Mouse (Mus musculus) stomach, embryonic 14.5 days (tissue): ENCODE data around the gene Ptpru. TPM values are rescaled to one million over a fixed set of nuclear protein-coding genes. Genes with fewer than 3 reads are reported as not detected.

ENCODE experiments used
- ATAC-seq: fragments of 200-750 bp; cut with Nextera tagmentation; 2 replicates; pipeline ENCODE4 v1.8.0; 2017; ENCODE audit warnings: low read depth, moderate TSS enrichment; ENCODE audit not compliant: insufficient number of reproducible peaks, insufficient read depth, low FRiP score
- H3K27ac ChIP-seq: fragments of 300-500 bp; sonication (generic); 2 replicates; pipeline ENCODE4 v1.5.1; 2014; ENCODE audit warnings: mild to moderate bottlenecking, low read length, moderate library complexity, mixed read lengths
- H3K27me3 ChIP-seq: fragments of 300-500 bp; sonication (generic); 2 replicates; pipeline ENCODE4 v1.6.1; 2014; ENCODE audit warnings: low read length, control low read depth, mixed read lengths; ENCODE audit not compliant: control insufficient read depth, insufficient read depth
- H3K36me3 ChIP-seq: fragments of 300-500 bp; sonication (generic); 2 replicates; pipeline ENCODE4 v1.6.1; 2014; ENCODE audit warnings: mild to moderate bottlenecking, control low read depth, low read length, moderate library complexity, mixed read lengths; ENCODE audit not compliant: control insufficient read depth, insufficient read depth
- H3K4me1 ChIP-seq: fragments of 300-500 bp; sonication (generic); 2 replicates; pipeline ENCODE4 v1.6.1; 2014; ENCODE audit warnings: low read length, control low read depth, mixed read lengths; ENCODE audit not compliant: control insufficient read depth, insufficient read depth
- H3K4me2 ChIP-seq: fragments of 300-500 bp; sonication (generic); replicated peaks from 2 replicates; pipeline ENCODE4 v1.6.1; 2014; ENCODE audit warnings: low read depth, low read length, control low read depth
- H3K4me3 ChIP-seq: fragments of 300-500 bp; sonication (generic); 2 replicates; pipeline ENCODE4 v1.5.1; 2014; ENCODE audit warnings: low read depth, low read length, control low read depth
- H3K9ac ChIP-seq: fragments of 300-500 bp; sonication (generic); replicated peaks from 2 replicates; pipeline ENCODE4 v1.6.1; 2014; ENCODE audit warnings: low read depth, mild to moderate bottlenecking, control low read depth, low read length, moderate library complexity, mixed read lengths
- H3K9me3 ChIP-seq: fragments of 300-500 bp; sonication (generic); 2 replicates; pipeline ENCODE4 v1.6.1; 2016; ENCODE audit warnings: low read depth, low read length, control low read depth; ENCODE audit not compliant: control insufficient read depth
- WGBS: fragments of 180-500 bp; shearing (Covaris S2); extraction: QIAGEN DNeasy Blood & Tissue Kit; methylation state at CpG from one replicate; pipeline ENCODE4 v1.1.7; 2014; 5-methylcytosine and 5-hydroxymethylcytosine counted together
- polyA plus RNA-seq: library from polyadenylated mRNA; unstranded; fragments of >200 nt; fragmentation: Nextera tagmentation; extraction: Ambion mirVana; gene quantifications from 2 replicates; pipeline ENCODE4 v1.2.1, GENCODE M21; 2014

Ptpru gene
- polyA plus RNA-seq, 1 experiment from 2014 or later, result 18.0 TPM

DNA sequence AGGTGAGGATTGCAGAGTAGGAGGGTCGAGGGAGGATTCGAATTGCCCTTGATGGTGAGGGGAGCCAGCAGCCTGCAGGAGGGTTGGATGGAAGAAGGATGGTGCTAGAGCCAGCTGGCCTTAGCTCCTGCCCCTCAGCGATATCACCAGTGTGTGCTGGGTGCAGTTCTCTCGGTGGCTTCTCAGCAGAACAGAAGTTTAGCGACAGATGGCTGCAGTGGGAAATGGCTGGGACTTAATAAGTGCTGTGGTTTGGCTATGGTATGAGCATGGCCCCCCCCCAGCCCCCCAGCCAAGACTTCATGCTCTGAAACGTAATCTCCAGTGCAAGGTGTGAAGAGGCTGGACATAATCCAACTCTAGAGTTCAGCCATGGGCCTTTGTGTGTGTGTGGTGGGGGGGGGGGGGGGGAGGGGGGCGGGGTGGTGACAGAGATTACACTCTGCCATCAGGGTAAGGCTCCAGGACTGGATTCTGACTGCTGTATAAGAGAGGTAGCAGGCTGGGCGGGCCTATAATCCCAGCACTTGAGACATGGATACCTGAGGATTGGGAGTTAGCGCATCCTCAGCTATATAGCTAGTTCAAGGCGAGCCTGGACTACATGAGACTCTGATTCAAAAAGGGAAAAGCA, 85.8 kb downstream of the Ptpru start:
- Histone ChIP-seq H3K27ac (no peak overlapping the region), H3K4me2 (no peak overlapping the region), H3K9me3 (no peaks in the 10 kb centered on the region), H3K4me1 (no peaks in the 10 kb centered on the region), H3K4me3 (no peak overlapping the region), H3K9ac (no peak overlapping the region; the same call in 1 of the 2 replicates), H3K36me3 (no peaks in the 10 kb centered on the region), H3K27me3 (no peaks in the 10 kb centered on the region)
- WGBS, result 57% methylated on average over 10 of the region's 10 CpGs
- ATAC-seq, result no peak

DNA sequence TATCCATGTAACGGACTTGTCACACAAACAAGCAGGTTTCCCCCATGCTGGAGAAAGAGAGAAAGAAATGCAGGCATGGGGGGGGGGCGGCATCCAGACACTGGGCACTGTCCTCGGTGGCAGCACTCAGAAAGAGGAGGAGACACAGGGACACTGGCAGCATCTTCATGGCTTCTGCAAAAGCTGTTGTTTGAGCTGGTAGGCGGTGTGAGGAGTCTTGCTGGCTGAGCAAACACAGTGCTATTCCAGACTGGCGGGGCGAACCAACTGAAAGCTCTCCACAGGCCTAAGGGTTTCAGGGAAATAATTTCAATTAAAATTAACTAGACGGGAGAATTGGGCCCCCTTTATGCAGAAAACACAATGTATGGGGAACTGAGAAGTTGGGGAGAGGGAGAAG, 86.5 kb downstream of the Ptpru start:
- Histone ChIP-seq H3K27ac (no peak overlapping the region), H3K4me3 (no peak overlapping the region), H3K27me3 (no peaks in the 10 kb centered on the region), H3K4me2 (no peak overlapping the region), H3K36me3 (no peaks in the 10 kb centered on the region), H3K9ac (no peak overlapping the region), H3K9me3 (no peaks in the 10 kb centered on the region), H3K4me1 (no peaks in the 10 kb centered on the region)
- ATAC-seq, result no peak
- 65% methylated on average over 7 of the region's 7 CpGs for WGBS

DNA sequence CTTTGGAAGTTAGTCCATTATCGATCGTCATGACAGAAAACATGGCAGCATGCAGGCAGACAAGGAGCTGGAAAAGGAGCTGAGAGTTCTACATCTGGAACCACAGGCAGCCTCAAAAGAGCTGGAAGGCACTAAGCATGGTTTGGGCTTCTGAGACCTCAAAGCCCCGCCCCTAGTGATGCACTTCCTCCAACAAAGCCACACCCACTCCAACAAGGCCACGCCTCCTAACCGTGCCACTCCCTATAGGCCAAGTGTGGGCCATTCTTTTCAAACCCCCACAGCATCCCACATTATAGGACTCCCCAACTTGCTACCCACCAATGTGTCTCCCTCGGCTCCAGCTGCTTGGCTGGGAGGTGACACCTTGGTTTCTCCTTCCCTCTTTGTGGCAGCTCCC, 88.3 kb downstream of the Ptpru start:
- no peak for ATAC-seq
- H3K27ac ChIP-seq, result no peak overlapping the region
- peaks cover 3% of the 10 kb centered on the region; the same call in 1 of the 2 replicates for H3K4me1 ChIP-seq
- no peak overlapping the region for H3K4me3 ChIP-seq
- 84% methylated on average over 6 of the region's 6 CpGs for WGBS
- H3K9me3 ChIP-seq, result no peaks in the 10 kb centered on the region
- H3K27me3 ChIP-seq, result no peaks in the 10 kb centered on the region
- H3K36me3 ChIP-seq, result no peaks in the 10 kb centered on the region
- no peak overlapping the region for H3K9ac ChIP-seq
- no peak overlapping the region for H3K4me2 ChIP-seq

DNA sequence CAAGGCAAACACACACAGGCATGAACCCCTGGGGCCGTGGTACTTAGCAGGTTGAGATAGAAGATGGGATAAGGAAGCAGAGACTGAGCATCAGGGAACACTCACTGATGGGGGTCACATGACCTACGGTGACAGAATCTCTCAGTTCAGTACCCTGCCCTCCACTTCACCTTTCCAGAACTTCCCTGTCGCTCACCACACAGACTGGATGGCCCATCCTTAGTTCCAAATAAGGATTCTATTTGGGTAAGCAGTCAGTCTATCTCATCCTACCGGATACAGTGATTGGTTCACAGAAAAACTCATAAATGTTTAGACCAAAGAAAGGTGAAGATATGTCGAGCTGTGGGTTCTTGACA, 93.4 kb downstream of the Ptpru start:
- 53% methylated on average over 5 of the region's 5 CpGs for WGBS
- no peaks in the 10 kb centered on the region for H3K9me3 ChIP-seq
- no peak overlapping the region for H3K9ac ChIP-seq
- peaks cover 18% of the 10 kb centered on the region for H3K4me1 ChIP-seq
- 0 out of 2 replicates have a peak overlapping the region, but pooled peaks have one; percentile 30 for H3K27ac ChIP-seq
- H3K4me3 ChIP-seq, result no peak overlapping the region
- no peaks in the 10 kb centered on the region for H3K27me3 ChIP-seq
- ATAC-seq, result no peak
- H3K4me2 ChIP-seq, result no peak overlapping the region
- H3K36me3 ChIP-seq, result no peaks in the 10 kb centered on the region

DNA sequence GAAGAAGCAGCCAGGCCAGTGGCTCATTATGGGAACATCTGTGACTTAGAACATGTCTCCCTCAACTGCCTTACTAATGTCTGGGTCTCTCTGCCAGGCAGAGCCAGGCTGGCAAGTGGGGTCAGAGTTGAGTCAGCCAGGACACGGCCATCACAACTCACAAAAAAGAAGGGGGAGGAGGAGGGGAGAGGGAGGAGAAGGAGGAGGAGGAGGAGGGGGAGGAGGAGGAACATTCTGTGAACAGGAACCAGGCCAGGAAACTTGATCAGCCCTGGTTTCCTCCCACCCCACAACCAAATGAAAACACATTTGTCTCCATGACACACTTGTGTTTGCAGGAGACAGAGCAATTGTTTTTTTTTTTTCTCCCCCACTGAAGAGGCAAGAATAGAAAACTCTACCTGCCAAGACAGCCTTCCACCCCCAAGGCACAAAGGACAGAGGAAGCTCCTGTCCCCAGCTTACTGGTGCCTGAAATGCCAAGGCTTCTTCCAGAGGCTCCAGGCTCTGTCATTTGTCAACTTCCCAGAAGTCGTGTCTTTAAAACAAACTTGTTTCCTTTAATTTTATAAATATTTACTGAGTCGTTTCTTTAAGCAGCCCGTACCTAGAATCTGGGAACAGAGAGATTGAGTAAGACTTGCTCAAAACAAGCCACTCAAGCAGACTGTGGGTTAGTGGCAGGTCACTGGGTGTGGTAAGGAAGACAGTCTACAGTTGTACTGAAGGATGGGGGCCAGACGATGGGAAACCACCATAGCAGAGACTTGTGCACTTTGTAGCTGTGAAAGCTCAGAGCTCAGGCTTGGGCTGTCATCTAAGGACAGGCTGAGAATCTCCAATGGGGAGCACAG, 94.0 kb downstream of the Ptpru start:
- ATAC-seq, result 0 out of 2 replicates have a peak, but pooled peaks have one; percentile 53
- peaks cover 18% of the 10 kb centered on the region for H3K4me1 ChIP-seq
- H3K9ac ChIP-seq, result no peak overlapping the region
- H3K27me3 ChIP-seq, result no peaks in the 10 kb centered on the region
- no peaks in the 10 kb centered on the region for H3K36me3 ChIP-seq
- WGBS, result 4% methylated on average over 5 of the region's 5 CpGs
- no peak overlapping the region for H3K4me2 ChIP-seq
- 0 out of 2 replicates have a peak overlapping the region, but pooled peaks have one; percentile 30 for H3K27ac ChIP-seq
- H3K4me3 ChIP-seq, result no peak overlapping the region
- no peaks in the 10 kb centered on the region for H3K9me3 ChIP-seq

DNA sequence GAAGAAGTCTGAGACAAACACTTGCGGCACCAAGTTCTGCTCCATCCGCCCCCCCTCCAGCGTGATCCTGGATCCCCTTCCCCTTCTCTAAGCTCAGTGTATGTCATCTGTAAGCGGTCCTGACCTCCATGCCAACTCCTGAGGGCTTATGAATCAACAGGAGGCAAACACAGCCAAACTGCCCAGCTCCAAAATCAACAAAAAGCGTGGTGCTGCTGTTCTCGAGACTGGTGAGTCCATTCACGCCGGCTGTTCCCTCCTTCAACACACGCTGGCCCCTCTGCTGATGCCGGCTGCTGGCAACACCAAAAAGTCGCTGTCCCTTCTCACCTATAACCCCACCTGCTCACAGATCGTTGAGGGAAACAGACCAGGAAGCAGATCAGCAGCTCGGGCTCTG, 95.1 kb downstream of the Ptpru start:
- Histone ChIP-seq H3K9me3 (no peaks in the 10 kb centered on the region), H3K4me2 (no peak overlapping the region), H3K27me3 (no peaks in the 10 kb centered on the region), H3K36me3 (no peaks in the 10 kb centered on the region), H3K27ac (no peak overlapping the region), H3K4me1 (peaks cover 18% of the 10 kb centered on the region), H3K9ac (no peak overlapping the region), H3K4me3 (no peak overlapping the region)
- WGBS, result 42% methylated on average over 13 of the region's 13 CpGs
- ATAC-seq, result no peak

DNA sequence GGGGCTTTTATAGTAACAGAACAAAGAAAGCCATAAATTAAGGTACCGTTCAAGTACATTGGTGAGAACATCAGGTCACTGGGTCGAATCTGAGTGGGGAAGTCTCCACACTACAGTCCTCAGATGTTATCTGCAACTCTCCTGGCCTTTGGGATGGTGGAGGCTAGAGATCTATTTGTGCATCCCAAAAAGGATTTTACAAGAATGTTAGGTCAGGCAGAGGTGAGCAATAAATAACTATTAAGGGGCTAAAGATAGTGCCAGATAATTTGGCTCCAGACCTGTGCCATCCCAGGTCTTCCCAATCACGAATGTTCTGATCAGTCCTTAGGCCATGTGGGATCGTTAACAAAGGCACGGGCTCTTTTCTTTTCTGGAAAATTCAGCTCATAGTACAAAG, 97.5 kb downstream of the Ptpru start:
- no peak overlapping the region for H3K4me3 ChIP-seq
- WGBS, result 71% methylated on average over 5 of the region's 5 CpGs
- H3K4me2 ChIP-seq, result no peak overlapping the region
- no peaks in the 10 kb centered on the region for H3K9me3 ChIP-seq
- no peak for ATAC-seq
- H3K27me3 ChIP-seq, result no peaks in the 10 kb centered on the region
- H3K27ac ChIP-seq, result no peak overlapping the region
- H3K4me1 ChIP-seq, result peaks cover 18% of the 10 kb centered on the region
- no peak overlapping the region for H3K9ac ChIP-seq
- H3K36me3 ChIP-seq, result no peaks in the 10 kb centered on the region

DNA sequence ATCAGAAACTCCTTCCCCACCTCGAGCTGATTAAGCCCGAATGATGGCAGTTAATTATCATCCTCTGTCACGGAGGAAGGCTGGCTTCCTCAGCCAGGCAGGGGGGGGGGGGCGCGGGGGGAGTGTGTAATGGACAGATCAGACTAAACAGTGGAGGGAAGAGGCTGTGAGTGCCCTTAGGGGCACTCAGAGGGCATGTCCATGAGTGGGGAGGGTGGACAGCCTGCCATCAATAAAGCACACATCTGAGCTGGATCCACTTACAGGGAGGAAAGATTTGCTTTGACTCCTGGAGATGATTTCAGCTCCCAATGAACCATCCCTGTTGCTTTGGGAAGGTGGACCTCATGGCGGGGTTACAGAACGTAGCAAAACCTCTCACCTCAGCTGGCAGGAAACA, 109.5 kb downstream of the Ptpru start:
- H3K4me2 ChIP-seq, result no peak overlapping the region
- H3K9ac ChIP-seq, result no peak overlapping the region
- WGBS, result 24% methylated on average over 7 of the region's 7 CpGs

More for the DNA sequence above, 109.5 kb downstream of the Ptpru start:
- ATAC-seq, result no peak
- Histone ChIP-seq H3K27ac (no peak overlapping the region), H3K9me3 (no peaks in the 10 kb centered on the region), H3K4me3 (no peak overlapping the region), H3K27me3 (no peaks in the 10 kb centered on the region), H3K4me1 (no peaks in the 10 kb centered on the region), H3K36me3 (no peaks in the 10 kb centered on the region)
